Mouse (Mus musculus) stomach, embryonic 16.5 days (tissue): Measurements from ENCODE around the gene Map2k2. TPM values are rescaled to one million over a fixed set of nuclear protein-coding genes. Genes with fewer than 3 reads are reported as not detected.

Experiments used
- microRNA-seq: library from miRNA; unstranded; fragments of <30 nt; microRNA quantifications from one replicate; pipeline ENCODE4, GENCODE M21; 2016
- polyA plus RNA-seq: library from polyadenylated mRNA; unstranded; fragments of >200 nt; fragmentation: Nextera tagmentation; extraction: Ambion mirVana; gene quantifications from 2 replicates; pipeline ENCODE4 v1.2.1, GENCODE M21; 2015

The Map2k2 gene
- polyA plus RNA-seq, 1 experiment from 2014 or later = 143 TPM

Small RNA genes lying within 50 kb of the gene (microRNA-seq; reads per million reads assigned to microRNA genes)
- not detected for gene Mir5615-1
- gene Mir5615-2 = not detected

Other genes with a start within 250 kb of the Map2k2 start
- gene Tmprss9, start 234.1 kb upstream of the Map2k2 start, polyA plus RNA-seq = 0.06 TPM in 1 of 2 replicates, not detected in the other
- gene Timm13, start 204.9 kb upstream of the Map2k2 start, polyA plus RNA-seq = 288 and 309 TPM in 2 replicates
- 43.4 and 43.9 TPM in 2 replicates for gene Lmnb2, start 187.7 kb upstream of the Map2k2 start, polyA plus RNA-seq
- gene Gadd45b, start 175.8 kb upstream of the Map2k2 start, polyA plus RNA-seq = 34.8 and 40.9 TPM in 2 replicates
- 5.2 and 6.1 TPM in 2 replicates for gene Gng7, start 91.0 kb upstream of the Map2k2 start, polyA plus RNA-seq
- gene Diras1, start 80.3 kb upstream of the Map2k2 start, polyA plus RNA-seq = 0.49 and 0.57 TPM in 2 replicates
- gene Slc39a3, start 68.5 kb upstream of the Map2k2 start, polyA plus RNA-seq = 18.2 and 20.9 TPM in 2 replicates
- gene Sgta, start 45.7 kb upstream of the Map2k2 start, polyA plus RNA-seq = 163 and 167 TPM in 2 replicates
- gene Thop1, start 35.9 kb upstream of the Map2k2 start, polyA plus RNA-seq = 55.4 and 64.4 TPM in 2 replicates
- 14.5 and 18.9 TPM in 2 replicates for gene Creb3l3, start 7.0 kb upstream of the Map2k2 start, polyA plus RNA-seq
- 36.6 and 47.4 TPM in 2 replicates for gene Zbtb7a, start 29.3 kb downstream of the Map2k2 start, polyA plus RNA-seq
- 34.8 and 35.8 TPM in 2 replicates for gene Pias4, start 62.0 kb downstream of the Map2k2 start, polyA plus RNA-seq
- 533 and 575 TPM in 2 replicates for gene Eef2, start 70.7 kb downstream of the Map2k2 start, polyA plus RNA-seq
- gene Dapk3, start 77.1 kb downstream of the Map2k2 start, polyA plus RNA-seq = 30.5 and 32.4 TPM in 2 replicates
- not detected in 2 replicates for gene 4930442H23Rik, start 77.9 kb downstream of the Map2k2 start, polyA plus RNA-seq
- gene Nmrk2, start 96.1 kb downstream of the Map2k2 start, polyA plus RNA-seq = 0.57 TPM in 1 of 2 replicates, not detected in the other
- 1.5 TPM in 2 replicates for gene Atcay, start 124.9 kb downstream of the Map2k2 start, polyA plus RNA-seq
- 5.3 and 5.9 TPM in 2 replicates for gene Zfr2, start 127.2 kb downstream of the Map2k2 start, polyA plus RNA-seq
- gene Matk, start 147.0 kb downstream of the Map2k2 start, polyA plus RNA-seq = 3.6 and 4.2 TPM in 2 replicates
- gene Mrpl54, start 161.0 kb downstream of the Map2k2 start, polyA plus RNA-seq = 197 and 220 TPM in 2 replicates
- 61.6 and 66.9 TPM in 2 replicates for gene Apba3, start 161.0 kb downstream of the Map2k2 start, polyA plus RNA-seq
- 29.1 and 35.7 TPM in 2 replicates for gene Tjp3, start 185.7 kb downstream of the Map2k2 start, polyA plus RNA-seq
- gene Pip5k1c, start 187.0 kb downstream of the Map2k2 start, polyA plus RNA-seq = 40.8 and 41.8 TPM in 2 replicates
- gene Cactin, start 215.2 kb downstream of the Map2k2 start, polyA plus RNA-seq = 22.4 and 26.7 TPM in 2 replicates
- 28.1 and 31.5 TPM in 2 replicates for gene Tbxa2r, start 222.8 kb downstream of the Map2k2 start, polyA plus RNA-seq
- gene Gipc3, start 237.4 kb downstream of the Map2k2 start, polyA plus RNA-seq = 0.05 TPM in 1 of 2 replicates, not detected in the other
- 67.7 and 70.2 TPM in 2 replicates for gene Hmg20b, start 244.6 kb downstream of the Map2k2 start, polyA plus RNA-seq